Mouse (Mus musculus): ENCODE data around the gene Proser1.

Proser1 gene

DNA sequence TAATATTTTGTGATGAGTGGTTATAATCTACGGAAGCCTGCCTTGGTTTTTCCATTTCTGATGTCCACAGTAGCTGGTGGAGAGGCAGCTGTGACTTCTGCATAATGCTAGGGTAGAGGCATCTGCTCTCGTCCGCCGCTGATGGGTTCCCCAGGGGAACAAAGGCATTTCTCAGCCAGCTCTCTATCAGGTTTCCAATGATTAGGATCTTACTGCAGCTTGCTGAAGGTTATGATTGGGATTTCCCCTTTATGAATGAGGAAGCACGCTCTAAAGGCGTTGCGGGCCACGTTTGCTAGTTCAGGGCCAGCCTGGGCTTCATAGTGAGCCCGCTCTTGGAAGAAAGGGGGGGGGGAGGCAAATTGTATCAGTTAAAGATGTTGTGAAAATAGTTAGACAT, 3.0 kb downstream of the Proser1 start:
- ATAC-seq (ENCODE audit: low TSS enrichment) = no peak

DNA sequence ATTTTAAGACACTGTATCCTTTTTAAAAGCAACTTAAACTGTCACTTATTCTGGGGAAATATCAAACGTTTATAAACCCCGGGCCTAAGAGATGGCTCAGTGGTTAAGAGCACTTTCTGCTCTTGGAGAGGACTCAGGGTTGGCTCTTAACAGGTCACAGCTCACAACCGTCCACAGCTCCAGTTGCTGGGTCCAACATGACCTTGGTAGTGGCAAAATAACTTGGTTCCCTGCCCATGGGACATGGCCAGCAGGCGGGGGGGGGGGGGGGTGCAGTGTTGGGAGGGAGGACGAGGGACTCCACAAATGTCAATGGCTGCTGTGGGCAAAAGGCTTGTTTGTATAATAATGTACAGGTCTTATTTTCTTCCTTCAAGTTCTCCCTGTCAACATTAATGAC, 3.9 kb downstream of the Proser1 start:
- no peak for ATAC-seq (ENCODE audit: low TSS enrichment)

DNA sequence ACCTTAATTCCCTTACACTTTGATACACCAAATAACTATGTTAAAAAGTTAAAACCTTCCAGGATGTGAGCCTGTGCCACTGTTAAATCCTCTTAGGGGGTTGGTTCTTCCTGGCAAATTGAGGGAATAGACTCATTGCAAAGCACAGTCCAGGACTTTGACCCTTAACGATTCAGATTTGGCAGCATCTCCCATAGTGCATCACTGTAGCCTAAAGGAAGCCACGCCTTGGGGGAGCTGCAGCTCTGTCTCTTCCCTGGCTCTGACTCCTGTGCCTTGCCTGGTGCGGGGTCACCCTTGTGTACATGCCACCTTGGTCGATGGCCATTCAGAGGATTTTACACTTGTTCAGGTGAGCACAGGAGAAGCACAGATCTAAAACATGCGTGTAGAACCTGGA, 6.2 kb downstream of the Proser1 start:
- no peak for ATAC-seq (ENCODE audit: low TSS enrichment)

DNA sequence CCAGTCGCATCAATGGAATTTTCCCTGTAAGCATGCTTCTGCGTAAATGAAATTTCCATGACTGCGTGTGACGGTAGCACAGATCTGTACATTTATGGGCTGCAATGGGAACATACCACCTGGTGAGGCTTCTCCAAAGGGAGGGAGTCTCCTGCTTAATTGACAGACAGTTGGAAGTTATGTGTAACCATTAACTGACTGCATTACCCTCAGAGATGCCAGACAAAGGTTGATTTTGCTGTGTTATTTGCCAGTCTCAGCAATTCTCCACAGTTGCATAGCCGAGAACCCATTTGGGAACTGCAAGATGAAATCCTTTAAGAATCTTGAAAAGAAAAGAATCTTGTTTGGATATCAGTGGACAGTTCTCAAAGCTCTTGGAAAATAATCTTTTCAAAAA, 8.6 kb downstream of the Proser1 start:
- no peak for ATAC-seq (ENCODE audit: low TSS enrichment)

DNA sequence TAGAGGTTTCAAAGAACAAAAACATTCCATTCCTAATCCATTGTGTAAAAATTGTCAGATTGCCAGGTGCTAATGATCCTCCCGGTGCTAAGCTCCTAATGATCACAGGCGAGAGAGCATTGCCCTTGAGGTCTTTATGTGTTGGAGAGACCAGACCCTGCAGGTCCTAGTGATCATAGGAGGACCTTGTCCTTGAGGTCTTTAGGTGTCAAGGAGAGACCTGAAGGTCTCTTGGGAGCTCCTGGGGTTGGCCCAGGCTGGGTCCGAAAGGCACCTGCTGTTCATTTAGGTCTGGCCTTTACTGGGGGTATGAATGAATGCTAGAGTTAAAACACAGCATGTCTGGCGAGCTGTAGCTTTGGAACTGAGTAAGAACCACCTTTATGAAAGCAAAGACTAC, 10.7 kb downstream of the Proser1 start:
- no peak for ATAC-seq (ENCODE audit: low TSS enrichment)

DNA sequence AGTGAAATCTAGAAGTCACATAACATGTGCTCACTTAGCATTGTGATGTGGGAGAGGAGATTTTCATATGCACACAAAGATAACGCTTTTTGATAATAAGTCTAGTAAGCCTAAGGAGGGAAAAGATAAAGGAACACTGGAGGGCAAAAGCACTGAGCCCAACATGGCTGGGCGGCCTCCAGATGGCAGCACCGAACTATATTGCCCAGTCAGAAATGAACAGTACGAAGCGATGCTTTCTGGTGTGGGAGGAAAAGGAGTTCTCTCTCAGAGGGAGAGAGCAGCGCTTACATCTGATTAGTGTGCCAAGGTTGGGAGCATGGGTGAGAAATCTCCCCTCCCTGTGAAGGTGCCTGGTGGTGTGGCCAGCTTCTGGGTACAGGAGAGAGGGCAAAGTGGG, 12.4 kb downstream of the Proser1 start:
- ATAC-seq (ENCODE audit: low TSS enrichment) = peak; percentile 75

DNA sequence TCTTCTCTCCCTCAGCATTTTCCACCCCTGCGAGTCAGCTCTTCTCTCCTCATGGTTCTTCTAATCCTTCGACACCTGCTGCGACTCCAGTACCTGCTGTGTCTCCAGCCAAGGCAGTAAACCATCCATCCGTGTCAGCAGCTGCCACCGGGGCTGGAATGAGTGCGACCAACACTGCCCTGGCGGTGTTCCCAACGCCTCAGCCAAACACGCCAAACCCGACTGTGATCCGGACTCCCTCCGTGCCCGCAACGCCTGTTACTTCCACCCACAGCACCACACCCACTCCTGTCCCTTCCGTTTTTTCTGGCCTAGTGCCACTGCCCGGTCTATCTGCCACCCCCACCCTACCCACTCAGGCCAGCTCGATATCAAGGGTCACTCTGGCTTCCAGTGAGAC, 14.0 kb downstream of the Proser1 start:
- no peak for ATAC-seq (ENCODE audit: low TSS enrichment)

DNA sequence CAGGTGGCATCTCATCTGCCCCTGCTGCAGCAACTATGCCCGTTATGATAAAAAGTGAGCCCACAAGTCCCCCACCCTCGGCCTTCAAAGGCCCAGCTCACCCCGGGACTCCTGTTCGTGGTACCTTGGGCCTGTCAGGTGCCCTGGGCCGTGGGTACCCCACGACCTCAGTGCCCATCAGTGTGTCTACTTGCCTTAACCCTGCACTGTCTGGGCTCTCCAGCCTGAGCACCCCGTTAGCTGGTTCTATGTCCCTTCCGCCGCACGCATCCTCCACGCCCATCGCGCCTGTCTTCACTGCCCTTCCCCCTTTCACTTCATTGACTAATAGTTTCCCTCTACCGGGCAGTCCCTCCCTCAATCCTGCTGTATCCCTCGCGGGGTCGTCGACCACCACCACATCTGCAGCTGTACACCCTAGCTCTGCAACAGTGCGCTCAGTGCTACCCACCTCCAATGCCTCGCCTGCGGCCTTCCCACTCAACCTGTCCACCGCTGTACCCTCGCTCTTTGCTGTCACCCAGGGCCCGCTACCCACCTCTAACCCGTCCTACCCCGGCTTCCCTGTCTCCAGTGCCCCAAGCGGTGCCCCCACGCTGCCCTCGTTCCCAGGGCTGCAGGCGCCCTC, 15.1 kb downstream of the Proser1 start:
- no peak for ATAC-seq (ENCODE audit: low TSS enrichment)

DNA sequence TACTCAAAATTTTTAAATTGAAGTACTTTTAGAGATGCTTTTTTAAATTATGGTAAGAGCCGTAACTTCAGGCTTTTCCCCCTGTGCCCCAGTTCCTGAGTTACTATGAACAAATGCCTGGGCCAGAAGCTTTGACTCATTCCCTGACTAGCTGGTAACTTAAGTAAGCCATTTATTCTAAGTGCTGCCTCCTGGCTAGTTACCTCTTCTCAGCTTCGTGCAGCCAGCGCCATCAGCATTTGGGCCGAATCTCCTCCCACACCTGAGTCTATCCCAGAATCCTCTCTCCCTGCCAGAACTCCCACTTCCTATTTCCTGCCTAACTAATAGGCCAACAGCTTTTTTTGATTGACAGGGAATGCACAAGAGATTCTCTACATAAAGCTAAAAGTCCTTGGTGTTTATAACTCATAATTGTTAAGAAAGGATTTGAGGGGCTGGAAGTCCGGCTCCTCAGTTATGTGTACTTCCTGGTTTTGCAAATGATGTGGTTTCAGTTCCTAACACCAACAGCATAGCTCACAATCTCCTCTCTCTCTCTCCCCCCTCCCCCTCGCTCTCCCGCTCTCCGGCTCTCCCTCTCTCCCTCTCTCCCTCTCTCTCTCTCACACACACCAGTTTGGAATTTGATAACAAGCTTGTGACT, 20.1 kb downstream of the Proser1 start:
- ATAC-seq (ENCODE audit: low TSS enrichment) = peak; percentile 69

DNA sequence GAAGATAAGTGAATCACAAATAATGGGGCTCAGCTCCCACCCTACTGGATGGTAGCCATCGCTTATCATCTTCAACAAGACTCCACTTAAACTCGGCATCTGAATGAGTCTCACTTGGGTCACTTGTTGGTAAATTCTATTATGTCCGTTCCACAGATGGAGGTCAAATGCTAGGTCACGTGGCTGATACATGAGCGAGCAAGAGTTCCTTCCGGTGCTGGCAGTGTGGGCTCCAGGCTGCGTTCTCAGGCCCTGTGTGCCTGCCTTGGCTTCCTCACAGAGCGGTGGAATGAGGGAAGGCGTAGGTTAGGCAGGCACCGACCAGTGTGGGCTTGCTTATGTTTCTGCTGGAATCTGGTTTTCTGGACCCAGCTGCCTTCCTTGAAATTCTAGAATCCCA, 23.1 kb downstream of the Proser1 start:
- no peak for ATAC-seq (ENCODE audit: low TSS enrichment)

DNA sequence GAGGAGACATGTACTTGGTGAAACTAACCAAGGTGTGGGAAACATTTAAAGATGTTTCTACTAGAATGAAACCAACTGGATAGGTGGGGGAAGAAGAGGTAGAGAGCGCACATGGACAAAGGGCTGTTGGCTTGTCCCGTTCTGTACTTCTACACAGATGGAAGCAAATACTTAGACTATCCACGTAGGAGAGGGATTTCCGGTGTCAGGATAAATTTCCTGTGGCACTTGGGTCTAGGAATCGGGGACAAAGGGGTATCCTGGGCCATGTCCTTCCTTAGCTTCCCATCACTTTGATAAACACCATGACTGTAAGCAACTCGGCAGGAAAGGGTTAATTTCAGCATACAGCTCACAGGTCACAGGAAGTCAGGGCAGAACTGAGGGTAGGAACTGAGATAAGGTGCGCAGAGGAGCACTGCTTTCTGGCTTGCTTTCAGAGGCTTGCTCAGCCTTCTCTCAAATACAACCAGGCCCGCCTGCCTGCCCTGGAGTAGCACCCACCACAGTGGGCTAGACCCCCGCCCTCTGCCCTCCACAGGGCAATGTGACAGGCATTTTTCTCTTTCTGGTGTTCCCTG, 23.6 kb downstream of the Proser1 start:
- no peak for ATAC-seq (ENCODE audit: low TSS enrichment)

DNA sequence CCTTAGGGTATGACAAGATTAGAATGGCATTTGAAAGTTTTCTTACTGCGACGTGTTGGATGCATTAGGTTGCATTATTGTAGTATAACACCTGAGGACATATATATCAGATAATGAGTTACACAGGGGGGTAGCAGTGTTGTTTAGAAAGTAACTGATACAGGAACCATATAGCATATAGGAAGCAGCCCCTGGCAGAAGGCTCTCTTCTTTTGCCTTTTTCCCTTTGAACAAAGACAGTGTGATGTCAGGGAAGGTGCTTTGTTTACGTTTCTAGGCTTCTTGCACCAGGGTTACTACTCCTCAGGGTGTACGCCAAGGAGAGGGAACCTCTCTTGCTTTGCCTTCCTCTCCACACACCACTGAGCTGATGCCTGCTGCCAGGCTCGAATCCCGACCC, 24.9 kb downstream of the Proser1 start, which contains the start of gene Stoml3:
Gene Stoml3, plus strand, starts transcription at position 301 of the 400 bp plus-strand sequence.
- ATAC-seq (ENCODE audit: low TSS enrichment) = no peak

DNA sequence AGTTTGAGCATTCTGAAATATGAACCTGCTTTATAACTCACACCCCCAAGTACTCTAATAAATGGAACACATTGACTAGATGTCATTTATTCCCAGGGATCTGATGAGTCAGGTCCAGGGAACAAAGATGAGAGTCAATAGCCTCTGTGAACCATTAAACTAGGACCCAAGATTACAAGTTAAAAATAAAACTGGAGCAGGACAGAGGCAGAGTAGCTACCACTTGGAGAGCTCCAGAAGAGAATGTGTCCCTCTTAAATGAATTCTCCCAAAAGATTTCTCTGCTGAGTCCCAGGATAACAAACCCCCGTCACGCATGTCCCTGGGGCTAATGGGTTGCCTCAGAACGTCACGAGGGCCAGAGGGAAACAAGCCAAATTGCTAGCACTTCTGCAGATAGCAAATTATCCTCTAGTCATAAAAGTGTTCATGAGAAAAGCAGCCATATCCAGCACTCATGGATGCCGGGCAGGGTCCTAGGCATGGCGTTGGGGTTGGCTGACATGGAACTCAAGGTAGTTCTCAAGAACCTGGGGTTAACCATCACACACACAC, 35.0 kb downstream of the Proser1 start:
- no peak for ATAC-seq (ENCODE audit: low TSS enrichment)

DNA sequence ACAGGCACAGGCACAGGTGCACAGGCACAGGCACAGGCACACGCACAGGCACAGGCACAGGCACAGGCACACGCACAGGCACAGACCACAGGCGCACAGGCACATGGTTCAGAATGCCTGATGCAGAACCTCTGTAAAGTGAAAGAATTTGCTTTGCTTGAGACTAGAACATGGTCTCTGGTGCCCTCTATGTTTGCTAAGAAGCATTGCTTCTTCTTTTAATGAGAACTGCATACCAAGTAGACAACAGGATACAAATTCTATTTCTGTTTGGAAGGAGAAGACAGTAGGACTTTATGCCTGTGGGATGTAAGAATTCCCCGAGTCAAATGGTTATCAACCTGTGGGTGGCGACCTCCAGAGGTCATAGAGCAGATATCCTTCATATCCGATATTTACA, 39.0 kb downstream of the Proser1 start:
- peak; percentile 93 for ATAC-seq (ENCODE audit: low TSS enrichment)

DNA sequence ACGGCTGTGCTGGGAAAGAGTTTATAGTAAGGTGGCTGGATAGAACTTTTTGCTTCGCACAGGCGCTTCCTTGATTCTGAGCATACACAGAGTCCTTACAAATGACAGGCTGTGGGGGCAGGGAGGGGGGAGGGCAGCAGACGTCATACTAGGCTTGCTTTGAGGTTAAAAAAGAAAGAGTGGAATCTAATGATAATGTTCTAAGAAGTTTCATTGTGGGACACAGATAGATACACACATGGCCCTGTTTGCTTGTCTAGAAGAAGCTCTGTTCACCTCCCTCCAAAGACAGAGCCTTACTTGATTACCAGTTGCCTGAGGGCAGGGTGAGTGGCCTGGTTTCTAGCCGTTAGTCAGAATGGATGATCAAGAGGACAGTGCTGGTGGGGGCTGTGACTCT, 49.6 kb downstream of the Proser1 start:
- ATAC-seq (ENCODE audit: low TSS enrichment) = no peak

DNA sequence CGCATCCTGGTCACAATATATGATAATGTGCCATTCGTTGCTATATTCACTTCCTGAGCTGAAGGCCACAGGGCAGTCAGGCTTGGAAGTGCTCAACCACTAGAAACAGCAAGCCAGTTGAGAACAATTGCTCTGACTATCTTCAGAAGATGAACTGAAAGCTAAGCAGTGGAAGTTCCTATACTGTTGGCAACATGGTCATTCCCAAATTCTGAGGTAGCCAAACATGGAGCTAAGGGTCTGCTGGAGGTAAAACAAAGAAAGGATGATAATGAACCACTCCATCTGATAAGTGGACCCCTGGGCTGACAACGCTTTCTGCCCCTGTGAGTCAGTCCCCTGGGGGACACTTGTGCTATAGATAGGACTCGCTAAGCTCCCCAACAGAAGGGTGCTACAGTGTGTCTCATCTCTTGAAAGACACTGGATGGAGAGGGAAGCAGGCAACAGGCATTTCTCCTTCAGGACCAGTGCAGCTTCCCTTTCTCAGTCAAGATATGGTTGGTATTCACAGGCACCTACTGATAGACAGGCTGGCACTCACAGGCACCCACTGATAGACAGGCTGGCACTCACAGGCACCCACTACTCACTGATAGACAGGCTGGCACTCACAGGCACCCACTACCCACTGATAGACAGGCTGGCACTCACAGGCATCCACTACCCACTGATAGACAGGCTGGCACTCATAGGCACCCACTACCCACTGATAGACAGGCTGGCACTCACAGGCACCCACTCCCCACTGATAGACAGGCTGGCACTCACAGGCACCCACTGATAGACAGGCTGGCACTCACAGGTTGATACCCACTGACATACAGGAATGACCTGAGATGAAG, 51.0 kb downstream of the Proser1 start:
- no peak for ATAC-seq (ENCODE audit: low TSS enrichment)

DNA sequence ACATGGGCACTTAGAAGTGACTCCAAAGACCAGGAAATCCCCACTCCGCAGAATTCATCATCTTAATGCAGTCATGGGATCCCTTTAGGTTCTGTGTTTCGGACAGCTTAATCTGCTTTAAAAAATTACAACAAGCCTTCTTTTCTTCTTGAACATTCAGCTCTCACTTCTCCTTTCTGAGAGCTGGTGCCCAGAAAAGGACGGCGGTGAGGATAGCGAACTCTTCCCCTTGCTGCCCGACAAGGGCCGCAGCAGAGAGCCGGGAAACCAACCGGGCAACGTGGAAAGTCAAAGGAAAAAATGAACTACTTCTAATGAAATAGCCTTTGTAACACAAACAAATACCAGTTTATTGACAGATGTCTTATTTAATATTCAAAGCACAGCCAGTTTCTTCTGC, 59.3 kb downstream of the Proser1 start:
- ATAC-seq (ENCODE audit: low TSS enrichment) = no peak

DNA sequence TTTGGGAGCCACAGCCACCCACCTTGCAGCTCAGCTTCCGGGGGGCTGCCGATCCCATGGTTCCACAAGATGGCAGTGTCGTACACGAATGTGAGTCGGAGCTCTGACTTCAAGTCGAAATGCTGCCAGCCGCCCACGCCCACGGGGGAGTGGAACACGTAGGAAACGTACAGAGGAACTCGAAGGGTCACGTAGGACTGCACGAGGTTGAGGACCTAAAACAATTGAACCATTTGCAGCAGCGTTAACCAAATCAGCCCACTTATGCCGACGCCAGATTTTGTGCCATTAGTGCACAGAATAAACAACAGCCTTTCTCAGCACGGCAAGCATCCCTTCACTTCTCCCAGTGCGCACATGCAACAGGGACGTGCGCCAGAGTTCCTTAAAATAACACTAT, 62.3 kb downstream of the Proser1 start:
- ATAC-seq (ENCODE audit: low TSS enrichment) = peak; percentile 94

DNA sequence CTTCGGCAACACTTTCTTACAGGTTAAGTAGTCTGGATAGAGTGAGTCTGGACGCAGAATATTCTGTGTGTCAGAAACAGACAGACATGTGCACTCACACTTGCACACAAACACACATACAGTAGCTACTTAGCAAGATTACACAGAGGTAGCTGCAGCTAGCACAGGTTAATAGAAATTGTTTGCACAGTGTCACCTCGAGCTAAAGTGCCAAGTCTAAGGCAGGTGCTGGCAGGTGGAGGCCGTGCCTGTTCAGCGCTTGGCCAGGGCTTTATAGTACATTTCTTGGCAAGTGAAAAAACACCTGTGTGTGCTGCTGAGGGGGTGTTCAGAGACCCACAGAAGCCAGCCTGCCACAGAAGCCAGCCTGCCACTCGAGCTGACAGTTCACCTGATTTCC, 66.8 kb downstream of the Proser1 start:
- no peak for ATAC-seq (ENCODE audit: low TSS enrichment)

Measured in frontal cortex, adult (tissue).